Mouse (Mus musculus) C2C12 (cell line): ENCODE measurements at regions not wholly inside any gene's neighbourhood (a gene's known extent, or its start where the extent isn't known, plus 50 kb on each side); places are given as distances from the start of the nearest gene placed in this dataset.

Experiments used
- CEBPB ChIP-seq: IDR thresholded peaks from one replicate; pipeline ENCODE4 v1.6.1; 2011; ENCODE audit warnings: low read depth, mild to moderate bottlenecking, control low read depth, moderate library complexity
- CTCF ChIP-seq: IDR thresholded peaks from one replicate; pipeline ENCODE4 v1.5.1; 2011; ENCODE audit not compliant: control insufficient read depth, insufficient read depth, insufficient read length
- FOSL1 ChIP-seq: IDR thresholded peaks from one replicate; pipeline ENCODE4 v1.8.0; 2011; ENCODE audit warnings: mild to moderate bottlenecking, low read length; ENCODE audit not compliant: poor library complexity, insufficient read depth, severe bottlenecking
- MAX ChIP-seq: IDR thresholded peaks from one replicate; pipeline ENCODE4 v1.6.1; 2011; ENCODE audit warnings: mild to moderate bottlenecking, control low read depth
- MYOG ChIP-seq: IDR thresholded peaks from one replicate; pipeline ENCODE4 v1.6.1; 2011; ENCODE audit not compliant: control insufficient read depth, insufficient read length; ENCODE audit errors: extremely low read depth
- USF1 ChIP-seq: IDR thresholded peaks from one replicate; pipeline ENCODE4 v1.6.1; 2011; ENCODE audit warnings: low read depth, mild to moderate bottlenecking, control low read depth, moderate library complexity

- TF ChIP-seq CTCF (no peak), MAX (no peak), CEBPB (no peak), USF1 (no peak), FOSL1 (no peak), MYOG (no peak)
Observed at GRCm38 (mm10) chr4:125928196-125928595, 96.2 kb upstream of the Csf3r start.
